Mouse (Mus musculus) B cell, adult (primary cell): Measurements from ENCODE around the gene Gm28308. TPM values are rescaled to one million over a fixed set of nuclear protein-coding genes. Genes with fewer than 3 reads are reported as not detected.

Experiments
- total RNA-seq: library from RNA; stranded (reverse); gene quantifications from 4 replicates; pipeline ENCODE4 v1.2.4, GENCODE M21; 2023; ENCODE audit not compliant: inconsistent age

The Gm28308 gene
- total RNA-seq = not detected in 4 replicates

GRCm38 (mm10) chr6:52213119-52213986 is at the start of gene Gm28308, which contains the start of gene Hoxa3:
Gene Gm28308, minus strand, starts transcription at chr6:52213339.
Gene Hoxa3, minus strand, starts transcription at chr6:52213336.

GRCm38 (mm10) chr6:52260654-52261575 is 47.8 kb upstream of the Gm28308 start, which contains the start of gene Hoxa13:
Gene Hoxa13, minus strand, starts transcription at chr6:52260880.

GRCm38 (mm10) chr6:52245757-52246142 is 32.6 kb upstream of the Gm28308 start, which contains the start of gene Hoxa11:
Gene Hoxa11, minus strand, starts transcription at chr6:52245810.

GRCm38 (mm10) chr6:52240389-52241000 is 27.4 kb upstream of the Gm28308 start, which contains the start of gene Hoxa10:
Gene Hoxa10, minus strand, starts transcription at chr6:52240854.

GRCm38 (mm10) chr6:52230516-52231165 is 17.5 kb upstream of the Gm28308 start, which contains the start of gene Hoxa9:
Gene Hoxa9, minus strand, starts transcription at chr6:52231089.

GRCm38 (mm10) chr6:52221337-52221992 is 8.3 kb upstream of the Gm28308 start, which contains the start of gene Hoxa7:
Gene Hoxa7, minus strand, starts transcription at chr6:52221854.

GRCm38 (mm10) chr6:52208072-52208867 is 4.9 kb downstream of the Gm28308 start, which contains the start of gene Hoxa6:
Gene Hoxa6, minus strand, starts transcription at chr6:52208722.

GRCm38 (mm10) chr6:52204050-52204752 is 8.9 kb downstream of the Gm28308 start, which contains the start of gene Hoxa5:
Gene Hoxa5, minus strand, starts transcription at chr6:52204587.

GRCm38 (mm10) chr6:52190906-52191810 is 22.0 kb downstream of the Gm28308 start, which contains the start of gene Hoxa4:
Gene Hoxa4, minus strand, starts transcription at chr6:52191753.

GRCm38 (mm10) chr6:52177061-52177735 is 35.9 kb downstream of the Gm28308 start, which contains the start of gene 5730596B20Rik:
Gene 5730596B20Rik, plus strand, starts transcription at chr6:52177498.

GRCm38 (mm10) chr6:52164626-52165440 is 48.3 kb downstream of the Gm28308 start, which contains the start of gene Hoxa2:
Gene Hoxa2, minus strand, starts transcription at chr6:52164831.

GRCm38 (mm10) chr6:52158276-52159051 is 54.7 kb downstream of the Gm28308 start, which contains the start of gene Hoxa1:
Gene Hoxa1, minus strand, starts transcription at chr6:52158317.

